Mouse (Mus musculus): ENCODE measurements at regions not wholly inside any gene's neighbourhood (a gene's known extent, or its start where the extent isn't known, plus 50 kb on each side); places are given as distances from the start of the nearest gene placed in this dataset.

- DNase-seq (ENCODE audit: low spot score in 2 of 2) = no peak
These were observed 257.7 kb upstream of the Atp11b start for GRCm38 (mm10) chr3:35496027-35496824.

GRCm38 (mm10) chr3:35510314-35510713 is 243.6 kb upstream of the Atp11b start:
- DNase-seq (ENCODE audit: low spot score in 2 of 2) = no peak

- DNase-seq (ENCODE audit: low spot score in 2 of 2) = no peak
These were observed 237.4 kb upstream of the Atp11b start for GRCm38 (mm10) chr3:35516517-35516916.

- no peak for DNase-seq (ENCODE audit: low spot score in 2 of 2)
These were observed 233.8 kb upstream of the Atp11b start for GRCm38 (mm10) chr3:35520131-35520530.

- DNase-seq (ENCODE audit: low spot score in 2 of 2) = no peak
These were observed 206.2 kb upstream of the Atp11b start for GRCm38 (mm10) chr3:35547696-35548095.

GRCm38 (mm10) chr3:35551791-35552190 is 202.1 kb upstream of the Atp11b start:
- no peak for DNase-seq (ENCODE audit: low spot score in 2 of 2)

GRCm38 (mm10) chr3:35560425-35560824 is 193.5 kb upstream of the Atp11b start:
- no peak for DNase-seq (ENCODE audit: low spot score in 2 of 2)

- DNase-seq (ENCODE audit: low spot score in 2 of 2) = no peak
These were observed 179.5 kb upstream of the Atp11b start for GRCm38 (mm10) chr3:35574402-35574801.
